Mouse (Mus musculus) lung, postnatal 14 days (tissue): ENCODE results near the gene Aicda.
"Not testable (repeated sequence)": the region's sequence is repeated elsewhere in the genome, so short reads cannot be mapped to it uniquely, and the experiment has no call there.

Source experiments
- DNase-seq: peaks from one replicate; pipeline ENCODE4 v3.0.0; 2021

Aicda gene

GRCm38 (mm10) chr6:122553606-122554005, at the start of gene Aicda:
Gene Aicda (plus strand): TSS chr6:122553801.
- no peak for DNase-seq

- no peak for DNase-seq
Measured at GRCm38 (mm10) chr6:122505041-122505440, 48.6 kb upstream of the Aicda start.

GRCm38 (mm10) chr6:122505545-122505944, 48.1 kb upstream of the Aicda start, which contains the start of gene Mfap5:
Gene Mfap5 (plus strand): TSS chr6:122505845.
- DNase-seq: no peak

GRCm38 (mm10) chr6:122508494-122508893, 45.1 kb upstream of the Aicda start:
- no peak for DNase-seq

- no peak for DNase-seq
Measured at GRCm38 (mm10) chr6:122512914-122513878, 40.4 kb upstream of the Aicda start.

- DNase-seq: no peak
Measured at GRCm38 (mm10) chr6:122514312-122514711, 39.3 kb upstream of the Aicda start.

GRCm38 (mm10) chr6:122515762-122516161, 37.8 kb upstream of the Aicda start:
- DNase-seq: not testable (repeated sequence)

- no peak for DNase-seq
Measured at GRCm38 (mm10) chr6:122517668-122518067, 35.9 kb upstream of the Aicda start.

- peak; percentile 17 for DNase-seq
Measured at GRCm38 (mm10) chr6:122519384-122519783, 34.2 kb upstream of the Aicda start.

- peak; percentile 16 for DNase-seq
Measured at GRCm38 (mm10) chr6:122522595-122522994, 31.0 kb upstream of the Aicda start.

- DNase-seq: no peak
Measured at GRCm38 (mm10) chr6:122523289-122523688, 30.3 kb upstream of the Aicda start.

GRCm38 (mm10) chr6:122527596-122527995, 26.0 kb upstream of the Aicda start:
- DNase-seq: no peak

- DNase-seq: no peak
Measured at GRCm38 (mm10) chr6:122528136-122528535, 25.5 kb upstream of the Aicda start.

GRCm38 (mm10) chr6:122531466-122532174, 22.0 kb upstream of the Aicda start:
- DNase-seq: no peak

- DNase-seq: peak; percentile 35
Measured at GRCm38 (mm10) chr6:122532883-122533302, 20.7 kb upstream of the Aicda start.

- no peak for DNase-seq
Measured at GRCm38 (mm10) chr6:122534032-122534431, 19.6 kb upstream of the Aicda start.

- no peak for DNase-seq
Measured at GRCm38 (mm10) chr6:122539564-122539963, 14.0 kb upstream of the Aicda start.

- not testable (repeated sequence) for DNase-seq
Measured at GRCm38 (mm10) chr6:122542459-122542858, 11.1 kb upstream of the Aicda start.

- no peak for DNase-seq
Measured at GRCm38 (mm10) chr6:122543574-122543973, 10.0 kb upstream of the Aicda start.

GRCm38 (mm10) chr6:122544672-122545071, 8.9 kb upstream of the Aicda start:
- no peak for DNase-seq

GRCm38 (mm10) chr6:122545289-122545882, 8.2 kb upstream of the Aicda start:
- peak; percentile 19 for DNase-seq

GRCm38 (mm10) chr6:122545948-122546347, 7.7 kb upstream of the Aicda start:
- no peak for DNase-seq

GRCm38 (mm10) chr6:122554102-122554501, 501 bp downstream of the Aicda start:
- no peak for DNase-seq
